Mouse (Mus musculus): ENCODE results near the gene Plpp7. TPM values are rescaled to one million over a fixed set of nuclear protein-coding genes. Genes with fewer than 3 reads are reported as not detected.

Plpp7 gene
- 1.2 TPM in 2 replicates for polyA plus RNA-seq (2012; rRNA removed)

DNA sequence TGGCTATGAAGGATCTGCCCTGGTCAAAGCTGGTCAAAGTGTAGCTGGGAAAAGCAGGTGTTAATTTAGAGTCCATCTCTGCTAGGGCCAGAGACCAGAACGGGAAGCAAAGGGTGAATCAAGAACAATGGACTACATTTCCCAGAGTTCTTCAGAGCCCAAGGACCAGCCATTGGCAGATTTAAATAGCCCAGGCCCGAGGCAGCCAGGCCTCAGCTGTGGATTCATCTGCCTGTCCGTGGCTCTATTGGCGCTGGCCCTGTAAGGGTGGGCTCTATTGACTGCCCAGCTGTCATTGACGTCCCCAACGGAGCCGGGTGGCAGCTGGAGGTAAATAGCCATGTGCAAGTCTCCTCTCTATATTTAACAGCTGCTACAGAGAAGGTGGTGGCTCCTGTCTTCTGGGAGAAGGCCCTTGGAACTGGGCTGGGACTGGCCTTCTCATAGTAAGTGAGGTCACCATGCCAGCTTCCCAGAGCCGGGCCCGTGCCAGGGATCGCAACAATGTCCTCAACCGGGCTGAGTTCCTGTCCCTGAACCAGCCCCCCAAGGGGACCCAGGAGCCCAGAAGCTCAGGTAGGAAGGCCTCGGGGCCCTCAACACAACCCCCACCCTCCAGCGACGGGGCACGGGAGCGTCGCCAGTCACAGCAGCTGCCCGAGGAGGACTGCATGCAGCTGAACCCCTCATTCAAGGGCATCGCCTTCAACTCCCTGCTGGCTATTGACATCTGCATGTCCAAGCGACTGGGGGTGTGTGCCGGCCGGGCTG is at the start of gene Plpp7:
Gene Plpp7 (plus strand): TSS at position 178 of the 771 bp plus-strand sequence.

DNA sequence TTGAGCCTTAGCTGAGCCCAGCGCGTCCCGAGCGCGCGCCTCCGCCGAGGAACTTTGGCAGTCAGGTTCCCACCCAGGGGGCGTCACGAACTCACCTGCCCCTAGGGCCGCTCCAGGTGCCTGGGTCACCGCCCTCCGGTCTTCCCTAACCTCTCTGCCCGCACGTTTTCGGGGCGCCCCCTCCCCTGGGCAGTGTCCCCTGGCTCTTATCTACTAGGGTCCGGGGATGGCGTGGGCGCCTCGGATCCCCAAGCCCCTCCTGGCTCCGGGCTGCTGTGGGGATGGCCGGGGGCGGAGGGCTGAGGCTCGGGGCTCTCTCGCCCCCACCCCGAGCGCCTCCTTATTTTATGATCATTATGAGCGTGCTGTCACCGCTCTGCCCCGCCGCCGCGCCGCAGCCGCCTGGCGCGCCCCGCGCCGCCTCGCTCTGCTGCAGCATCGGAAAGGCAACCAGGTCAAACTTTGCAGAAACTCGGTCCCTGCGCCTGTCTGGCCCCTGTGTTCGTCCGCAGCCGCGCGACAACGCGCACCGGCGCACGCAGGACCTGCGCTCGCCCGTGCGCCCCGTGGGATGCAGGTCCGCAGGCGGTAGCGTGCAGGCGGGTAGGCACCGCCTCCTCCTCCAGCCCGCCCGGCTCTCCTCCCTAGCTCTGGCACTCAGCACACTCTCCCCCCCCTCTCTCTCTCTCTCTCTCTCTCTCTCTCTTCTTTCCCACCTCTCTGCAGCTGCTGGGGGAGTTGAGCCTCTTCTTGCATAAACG is 11.0 kb upstream of the Plpp7 start, which contains the start of gene Fam78a:
Gene Fam78a (minus strand): TSS at position 747 of the 761 bp plus-strand sequence.

GRCm38 (mm10) chr2:32150924-32151659 is 55.8 kb downstream of the Plpp7 start, which contains the start of gene Prrc2b:
Gene Prrc2b (plus strand): TSS chr2:32151082.

Other genes with a start within 250 kb of the Plpp7 start
- gene Fibcd1, start 249.5 kb upstream of the Plpp7 start, polyA plus RNA-seq (2012; rRNA removed): not detected in 2 replicates
- gene Lamc3, start 208.2 kb upstream of the Plpp7 start, polyA plus RNA-seq (2012; rRNA removed): 0.01 and 0.02 TPM in 2 replicates
- 0.98 and 1.2 TPM in 2 replicates for gene Aif1l, start 145.4 kb upstream of the Plpp7 start, polyA plus RNA-seq (2012; rRNA removed)
- gene Nup214, start 121.1 kb upstream of the Plpp7 start, polyA plus RNA-seq (2012; rRNA removed): 12.4 and 14.1 TPM in 2 replicates
- 7.0 and 8.5 TPM in 2 replicates for gene Fam78a, start 10.7 kb upstream of the Plpp7 start, polyA plus RNA-seq (2012; rRNA removed)
- 6.6 and 7.7 TPM in 2 replicates for gene Prrc2b, start 55.6 kb downstream of the Plpp7 start, polyA plus RNA-seq (2012; rRNA removed)
- 7.8 and 10.0 TPM in 2 replicates for gene Pomt1, start 141.1 kb downstream of the Plpp7 start, polyA plus RNA-seq (2012; rRNA removed)
- gene Uck1, start 164.6 kb downstream of the Plpp7 start, polyA plus RNA-seq (2012; rRNA removed): 14.5 and 17.8 TPM in 2 replicates
- gene Golga2, start 191.9 kb downstream of the Plpp7 start, polyA plus RNA-seq (2012; rRNA removed): 12.7 and 14.0 TPM in 2 replicates
- gene Swi5, start 192.5 kb downstream of the Plpp7 start, polyA plus RNA-seq (2012; rRNA removed): 137 and 138 TPM in 2 replicates